In the genomic region with DNA sequence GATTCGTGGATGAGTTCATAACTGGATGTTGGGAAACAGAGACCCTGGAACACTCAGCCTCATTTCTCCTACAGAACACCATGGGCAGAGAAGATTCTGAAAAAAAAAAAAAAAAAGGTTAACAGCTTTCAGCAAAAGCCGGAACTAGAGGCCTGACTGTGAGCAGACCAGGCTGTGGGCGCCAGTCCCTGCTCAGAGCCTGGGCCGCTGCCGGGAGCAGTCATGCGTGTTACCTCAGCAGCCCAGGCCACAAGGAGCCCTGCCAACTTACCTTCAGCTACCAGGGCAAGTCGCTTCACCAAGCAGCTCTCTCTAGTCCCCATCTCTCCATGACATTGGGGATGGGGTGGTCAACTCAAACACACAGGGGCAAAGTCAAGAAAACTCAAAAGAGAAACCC, we compare ENCODE assay signal across 16 mouse cellular contexts.
A peak's percentile ranks its signal among the peaks of the same experiment; 100 is the strongest.
DNase-seq lines count a peak whose midpoint lies in the region; ATAC-seq lines count a peak whose summit lies in the region.
"Had no signal": no experiment of that assay in that cellular context is flagged by ENCODE, and none has a peak within 500 bp of the region (broad histone marks: within the 10 kb centered on the region; RNA-seq: fewer than 3 reads in every experiment).

No protein-coding gene starts in this region.

- DNase-seq in adrenal gland, postnatal 25 days = peak; percentile 12
- DNase-seq in adrenal gland, adult 2 months = no peak
- peak; percentile 87 to 90 for DNase-seq in cerebellum, postnatal 25 days
- DNase-seq in kidney, postnatal 25 days = peak; percentile 71 to 76
- no peak for DNase-seq in gastrocnemius, postnatal 25 days
- no peak for DNase-seq in MN1 (ENCODE audit: low spot score)
- no peak for DNase-seq in spleen, postnatal 4 days (ENCODE audit: low spot score in 2 of 2)
- DNase-seq: adrenal gland, postnatal 36 days; heart, adult 2 months; heart, postnatal 36 days; layer of hippocampus, adult 9-11 months; liver, embryonic 13.5 days; right cerebral cortex, postnatal 25 days; thymus, postnatal 4 days had no signal

- ATAC-seq in cerebellum, adult (ENCODE audit: insufficient number of reproducible peaks, low FRiP score, low TSS enrichment) = peak; percentile 54
- ATAC-seq: lung, postnatal 0 days had no signal

Comparison
In these comparisons a context has a peak if more than half of its experiments do, and no peak if none do; other contexts are left out.
1. DNase-seq: peak in adrenal gland, postnatal 25 days (single experiment), cerebellum, postnatal 25 days (2 of 2) and kidney, postnatal 25 days (2 of 2); none in adrenal gland, adult 2 months (single experiment), gastrocnemius, postnatal 25 days (single experiment), MN1 (single experiment) and spleen, postnatal 4 days (0 of 2).